Mouse (Mus musculus) stomach, embryonic 16.5 days (tissue): ENCODE measurements around the gene 2410004B18Rik. TPM values are rescaled to one million over a fixed set of nuclear protein-coding genes. Genes with fewer than 3 reads are reported as not detected.

Experiments
- ATAC-seq: fragments of 200-750 bp; cut with Nextera tagmentation; 2 replicates; pipeline ENCODE4 v1.8.0; 2017; ENCODE audit warnings: moderate number of reproducible peaks, moderate TSS enrichment; ENCODE audit not compliant: insufficient read depth, low FRiP score
- H3K27ac ChIP-seq: fragments of 300-500 bp; sonication (generic); 2 replicates; pipeline ENCODE4 v1.5.1; 2014; ENCODE audit warnings: low read length
- H3K27me3 ChIP-seq: fragments of 300-500 bp; sonication (generic); 2 replicates; pipeline ENCODE4 v1.6.1; 2014; ENCODE audit warnings: low read length, control low read depth, mixed read lengths; ENCODE audit not compliant: control insufficient read depth, insufficient read depth
- H3K36me3 ChIP-seq: fragments of 300-500 bp; sonication (generic); 2 replicates; pipeline ENCODE4 v1.6.1; 2014; ENCODE audit warnings: low read length; ENCODE audit not compliant: control insufficient read depth, insufficient read depth
- H3K4me1 ChIP-seq: fragments of 300-500 bp; sonication (generic); 2 replicates; pipeline ENCODE4 v1.6.1; 2014; ENCODE audit warnings: low read length, control low read depth, mixed read lengths; ENCODE audit not compliant: control insufficient read depth, insufficient read depth
- H3K4me2 ChIP-seq: fragments of 300-500 bp; sonication (generic); 2 replicates; pipeline ENCODE4 v1.6.1; 2014; ENCODE audit warnings: low read depth, low read length, mixed read lengths
- H3K4me3 ChIP-seq: fragments of 300-500 bp; sonication (generic); replicated peaks from 2 replicates; pipeline ENCODE4 v1.5.1; 2014; ENCODE audit warnings: mild to moderate bottlenecking, low read length
- H3K9ac ChIP-seq: fragments of 300-500 bp; sonication (generic); 2 replicates; pipeline ENCODE4 v1.6.1; 2014; ENCODE audit warnings: low read length
- H3K9me3 ChIP-seq: fragments of 300-500 bp; sonication (generic); replicated peaks from 2 replicates; pipeline ENCODE4 v1.6.1; 2016; ENCODE audit warnings: low read length, control low read depth; ENCODE audit not compliant: control insufficient read depth
- WGBS: fragments of 180-500 bp; shearing (Covaris S2); extraction: QIAGEN DNeasy Blood & Tissue Kit; methylation state at CpG from one replicate; pipeline ENCODE4 v1.1.7; 2014; 5-methylcytosine and 5-hydroxymethylcytosine counted together
- polyA plus RNA-seq: library from polyadenylated mRNA; unstranded; fragments of >200 nt; fragmentation: Nextera tagmentation; extraction: Ambion mirVana; gene quantifications from 2 replicates; pipeline ENCODE4 v1.2.1, GENCODE M21; 2015

2410004B18Rik gene
- 31.7 and 41.2 TPM in 2 replicates for polyA plus RNA-seq

DNA sequence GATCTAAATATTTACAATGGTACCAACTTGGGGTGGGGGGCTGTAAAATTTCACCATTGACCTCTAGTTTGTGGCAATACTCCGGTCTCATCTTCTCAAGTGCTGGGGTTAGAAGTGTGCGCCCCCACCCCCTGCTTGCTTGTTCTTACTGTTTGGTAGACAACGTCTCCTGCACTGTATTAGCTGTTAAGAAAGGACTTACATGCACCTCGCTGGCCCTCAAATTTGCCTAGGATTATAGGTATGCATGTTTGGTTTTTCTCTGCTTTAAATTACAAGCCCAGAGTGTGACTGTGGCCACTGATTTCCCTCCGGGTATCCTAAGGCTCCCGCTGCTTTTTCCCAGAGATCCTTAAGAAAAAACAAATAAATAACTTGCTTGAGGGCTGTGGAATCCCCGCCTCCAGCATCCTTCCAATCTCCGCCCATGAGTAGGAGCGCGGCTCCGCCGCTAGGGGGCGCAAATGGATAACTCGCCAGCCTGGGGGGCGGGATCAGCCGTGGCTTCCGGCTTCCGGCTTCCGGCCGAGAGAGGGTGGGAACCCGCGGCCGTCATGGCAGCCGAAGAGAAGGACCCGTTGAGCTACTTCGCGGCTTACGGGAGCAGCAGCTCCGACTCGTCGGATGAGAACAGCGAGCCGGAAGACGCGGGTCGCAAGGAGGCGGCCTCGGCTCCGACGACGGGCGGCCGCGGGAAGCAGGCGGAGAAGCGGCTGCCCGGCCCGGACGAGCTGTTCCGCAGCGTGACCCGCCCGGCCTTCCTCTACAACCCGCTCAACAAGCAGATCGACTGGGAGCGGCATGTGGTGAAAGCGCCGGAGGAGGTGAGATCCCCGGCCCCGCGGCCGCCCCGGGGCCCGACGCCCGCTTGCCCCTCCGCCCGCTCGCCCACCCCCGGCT, at the start of gene 2410004B18Rik:
2410004B18Rik (plus strand) TSS at position 510 of the 900 bp plus-strand sequence.
- H3K9me3 ChIP-seq: no peaks in the 10 kb centered on the region
- peaks cover 11% of the 10 kb centered on the region; the same call in 1 of the 2 replicates for H3K36me3 ChIP-seq
- H3K4me2 ChIP-seq: peak within 1 kb of the TSS; percentile 64
- H3K4me1 ChIP-seq: peaks cover 19% of the 10 kb centered on the region
- ATAC-seq: peak; percentile 93
- peak within 1 kb of the TSS; percentile 92 for H3K9ac ChIP-seq
- H3K27me3 ChIP-seq: no peaks in the 10 kb centered on the region
- WGBS: under 1% methylated on average over 46 of the region's 70 CpGs
- H3K4me3 ChIP-seq: peak within 1 kb of the TSS; percentile 94
- H3K27ac ChIP-seq: peak within 1 kb of the TSS; percentile 74

- Histone ChIP-seq H3K36me3 (no peaks in the 10 kb centered on the region), H3K27ac (no peak overlapping the region), H3K4me1 (peaks cover 9% of the 10 kb centered on the region; the same call in 1 of the 2 replicates), H3K9ac (no peak overlapping the region), H3K4me2 (no peak overlapping the region), H3K9me3 (no peaks in the 10 kb centered on the region), H3K27me3 (no peaks in the 10 kb centered on the region), H3K4me3 (no peak overlapping the region)
- no peak for ATAC-seq
- WGBS: 85% methylated on average over 18 of the region's 18 CpGs
Measured at GRCm38 (mm10) chr3:145890346-145891132, 47.3 kb upstream of the 2410004B18Rik start.

GRCm38 (mm10) chr3:145892451-145892850, 45.4 kb upstream of the 2410004B18Rik start:
- no peak overlapping the region for H3K4me2 ChIP-seq
- H3K9me3 ChIP-seq: no peaks in the 10 kb centered on the region
- 62% methylated on average over 3 of the region's 3 CpGs for WGBS
- ATAC-seq: no peak
- H3K27ac ChIP-seq: no peak overlapping the region
- no peaks in the 10 kb centered on the region for H3K36me3 ChIP-seq
- H3K4me3 ChIP-seq: no peak overlapping the region
- H3K27me3 ChIP-seq: no peaks in the 10 kb centered on the region
- H3K9ac ChIP-seq: no peak overlapping the region
- no peaks in the 10 kb centered on the region for H3K4me1 ChIP-seq

- H3K4me1 ChIP-seq: no peaks in the 10 kb centered on the region
- H3K9me3 ChIP-seq: no peaks in the 10 kb centered on the region
- H3K27me3 ChIP-seq: no peaks in the 10 kb centered on the region
- H3K9ac ChIP-seq: no peak overlapping the region
- no peak overlapping the region for H3K4me2 ChIP-seq
- no peak overlapping the region for H3K27ac ChIP-seq
- no peak overlapping the region for H3K4me3 ChIP-seq
- no peak for ATAC-seq
- H3K36me3 ChIP-seq: no peaks in the 10 kb centered on the region
- 75% methylated on average over 12 of the region's 12 CpGs for WGBS
Measured at GRCm38 (mm10) chr3:145894131-145894530, 43.7 kb upstream of the 2410004B18Rik start.

- Histone ChIP-seq H3K27ac (no peak overlapping the region), H3K9ac (no peak overlapping the region), H3K36me3 (no peaks in the 10 kb centered on the region), H3K9me3 (no peaks in the 10 kb centered on the region), H3K4me3 (no peak overlapping the region), H3K4me2 (no peak overlapping the region), H3K27me3 (no peaks in the 10 kb centered on the region), H3K4me1 (no peaks in the 10 kb centered on the region)
- ATAC-seq: no peak
- WGBS: 79% methylated on average over 11 of the region's 11 CpGs
Measured at GRCm38 (mm10) chr3:145897749-145898148, 40.1 kb upstream of the 2410004B18Rik start.

- 73% methylated on average over 8 of the region's 8 CpGs for WGBS
- no peaks in the 10 kb centered on the region for H3K9me3 ChIP-seq
Measured at GRCm38 (mm10) chr3:145899832-145900231, 38.0 kb upstream of the 2410004B18Rik start.

GRCm38 (mm10) chr3:145903530-145903929, 34.3 kb upstream of the 2410004B18Rik start:
- Histone ChIP-seq H3K4me1 (no peaks in the 10 kb centered on the region), H3K36me3 (no peaks in the 10 kb centered on the region), H3K4me3 (no peak overlapping the region), H3K9me3 (no peaks in the 10 kb centered on the region), H3K4me2 (no peak overlapping the region), H3K9ac (no peak overlapping the region), H3K27ac (no peak overlapping the region), H3K27me3 (no peaks in the 10 kb centered on the region)
- 90% methylated on average over 8 of the region's 8 CpGs for WGBS
- ATAC-seq: no peak

More at GRCm38 (mm10) chr3:145899832-145900231, 38.0 kb upstream of the 2410004B18Rik start:
- Histone ChIP-seq H3K4me3 (no peak overlapping the region), H3K27me3 (no peaks in the 10 kb centered on the region), H3K9ac (no peak overlapping the region), H3K4me1 (no peaks in the 10 kb centered on the region), H3K36me3 (no peaks in the 10 kb centered on the region), H3K4me2 (no peak overlapping the region), H3K27ac (no peak overlapping the region)
- no peak for ATAC-seq

- Histone ChIP-seq H3K9me3 (no peaks in the 10 kb centered on the region), H3K36me3 (no peaks in the 10 kb centered on the region), H3K9ac (no peak overlapping the region), H3K27ac (no peak overlapping the region), H3K4me1 (no peaks in the 10 kb centered on the region), H3K27me3 (no peaks in the 10 kb centered on the region), H3K4me3 (0 out of 2 replicates have a peak overlapping the region, but pooled peaks have one; percentile 6), H3K4me2 (peak overlapping the region; percentile 14; the same call in 1 of the 2 replicates)
- 0 out of 2 replicates have a peak, but pooled peaks have one; percentile 10 for ATAC-seq
- WGBS: 53% methylated on average over 22 of the region's 22 CpGs
Measured at GRCm38 (mm10) chr3:145904850-145905776, 32.7 kb upstream of the 2410004B18Rik start.
